Mouse (Mus musculus) left cerebral cortex, adult 9 months (tissue): ENCODE data around the gene Filip1.

Experiments used
- DNase-seq, 2 experiments: peaks; one replicate each; pipeline ENCODE4 v3.0.0; 2022; ENCODE audit warnings: low spot score in 2 of 2

The Filip1 gene

GRCm38 (mm10) chr9:79950038-79950437, 62.6 kb downstream of the Filip1 start:
- DNase-seq = no peak

DNA sequence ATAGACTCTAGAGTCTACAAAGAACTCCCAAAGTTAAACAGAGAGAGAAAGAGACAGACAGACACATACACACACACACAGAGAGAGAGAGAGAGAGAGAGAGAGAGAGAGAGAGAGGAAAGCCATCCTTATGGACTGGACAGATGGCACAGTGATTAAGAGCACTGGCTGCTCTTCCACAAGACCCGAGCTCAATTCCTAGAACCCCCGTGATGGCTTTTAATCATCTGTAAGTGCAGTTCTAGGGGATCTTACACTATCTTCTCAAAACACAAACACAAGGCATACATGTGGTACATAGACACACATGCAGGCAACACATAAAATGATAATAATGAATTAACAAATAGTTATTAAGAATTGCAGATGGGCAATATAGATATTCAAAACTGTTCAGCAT, 64.3 kb downstream of the Filip1 start:
- no peak for DNase-seq

- DNase-seq = no peak
Measured at GRCm38 (mm10) chr9:79947973-79948372, 64.7 kb downstream of the Filip1 start.

- no peak for DNase-seq
Measured at GRCm38 (mm10) chr9:79947414-79947813, 65.2 kb downstream of the Filip1 start.

GRCm38 (mm10) chr9:79944872-79945271, 67.8 kb downstream of the Filip1 start:
- DNase-seq = no peak

GRCm38 (mm10) chr9:79943986-79944385, 68.7 kb downstream of the Filip1 start:
- DNase-seq = no peak

DNA sequence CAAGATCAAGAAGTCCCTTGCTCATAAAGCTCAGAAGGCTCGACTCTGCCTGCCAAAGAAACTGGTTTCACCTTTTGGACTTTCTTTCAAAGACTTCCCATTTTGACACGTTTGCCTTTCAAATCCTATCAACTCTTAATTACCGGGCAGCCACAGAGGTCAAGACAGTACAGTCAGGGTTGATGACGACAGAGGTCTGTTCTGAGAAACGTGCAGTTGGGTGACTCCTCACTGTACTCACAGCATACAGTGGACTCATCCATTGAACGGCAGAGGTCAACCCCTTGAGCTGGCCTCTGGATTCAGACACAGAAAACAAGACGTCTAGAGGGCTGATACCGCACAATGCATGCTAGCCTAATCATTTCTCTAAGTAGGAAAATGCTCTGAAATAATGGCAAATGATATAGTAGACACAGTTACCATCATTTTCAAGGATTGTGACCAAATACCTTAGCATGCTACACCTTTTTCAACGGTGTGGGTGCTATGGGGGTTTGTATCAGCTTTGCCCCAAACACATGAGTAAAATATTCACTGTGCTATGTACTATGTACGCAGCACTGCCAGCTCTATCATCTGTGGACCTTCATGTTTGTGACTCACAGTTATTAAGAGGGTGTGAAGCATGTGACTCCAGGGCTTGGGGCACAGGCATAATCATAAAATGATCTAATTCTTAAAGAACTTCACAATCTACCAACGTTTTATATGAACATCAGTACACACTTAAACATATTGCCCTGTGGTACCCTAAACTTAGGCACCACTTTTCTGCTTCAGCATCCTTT, 74.0 kb downstream of the Filip1 start:
- DNase-seq = no peak

- no peak for DNase-seq
Measured at GRCm38 (mm10) chr9:79937570-79937969, 75.1 kb downstream of the Filip1 start.

GRCm38 (mm10) chr9:79932578-79932977, 80.1 kb downstream of the Filip1 start:
- DNase-seq = no peak

DNA sequence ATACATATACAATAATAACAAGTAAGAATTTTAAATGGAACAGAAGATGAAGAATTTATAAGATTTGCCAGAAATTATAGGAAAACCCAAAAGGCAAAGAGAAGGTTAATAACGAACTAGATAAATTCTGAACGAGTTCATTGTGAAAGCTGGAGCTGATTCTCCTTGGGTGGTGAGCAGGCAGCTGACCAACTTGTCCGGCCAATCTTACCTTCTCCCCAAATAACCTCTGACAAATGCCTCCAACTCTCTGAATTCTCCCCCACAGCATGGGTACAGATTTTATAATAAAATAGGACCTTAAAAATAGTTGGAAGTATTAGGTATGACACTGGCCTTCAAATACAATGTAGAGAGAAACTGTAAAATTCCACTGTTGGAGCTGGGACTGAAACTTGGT, 84.6 kb downstream of the Filip1 start:
- DNase-seq = no peak

GRCm38 (mm10) chr9:79927156-79927870, 85.3 kb downstream of the Filip1 start:
- peak; percentile 28 to 37 for DNase-seq

- no peak for DNase-seq
Measured at GRCm38 (mm10) chr9:79926464-79927155, 86.0 kb downstream of the Filip1 start.

- no peak for DNase-seq
Measured at GRCm38 (mm10) chr9:79925950-79926349, 86.7 kb downstream of the Filip1 start.

DNA sequence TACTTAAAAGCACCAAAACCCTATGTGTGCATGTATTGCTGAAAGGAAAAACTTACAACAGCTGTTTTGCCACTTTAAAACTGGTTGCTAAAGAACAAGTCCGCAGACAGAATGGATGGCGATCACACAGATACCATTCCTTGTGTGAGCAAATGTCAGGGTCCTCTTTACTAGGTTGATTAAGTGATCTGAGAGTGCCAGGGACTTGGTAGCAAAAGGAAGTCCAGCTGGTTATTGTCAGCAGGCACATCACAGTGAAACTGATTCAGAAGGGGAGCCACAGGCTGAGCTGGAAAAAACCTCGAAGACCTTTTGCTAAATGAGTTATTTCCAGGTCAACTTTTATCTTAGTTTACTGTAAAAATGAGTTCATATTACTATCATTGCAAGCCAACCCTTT, 89.4 kb downstream of the Filip1 start:
- DNase-seq = no peak

- no peak for DNase-seq
Measured at GRCm38 (mm10) chr9:79922493-79922760, 90.2 kb downstream of the Filip1 start.

DNA sequence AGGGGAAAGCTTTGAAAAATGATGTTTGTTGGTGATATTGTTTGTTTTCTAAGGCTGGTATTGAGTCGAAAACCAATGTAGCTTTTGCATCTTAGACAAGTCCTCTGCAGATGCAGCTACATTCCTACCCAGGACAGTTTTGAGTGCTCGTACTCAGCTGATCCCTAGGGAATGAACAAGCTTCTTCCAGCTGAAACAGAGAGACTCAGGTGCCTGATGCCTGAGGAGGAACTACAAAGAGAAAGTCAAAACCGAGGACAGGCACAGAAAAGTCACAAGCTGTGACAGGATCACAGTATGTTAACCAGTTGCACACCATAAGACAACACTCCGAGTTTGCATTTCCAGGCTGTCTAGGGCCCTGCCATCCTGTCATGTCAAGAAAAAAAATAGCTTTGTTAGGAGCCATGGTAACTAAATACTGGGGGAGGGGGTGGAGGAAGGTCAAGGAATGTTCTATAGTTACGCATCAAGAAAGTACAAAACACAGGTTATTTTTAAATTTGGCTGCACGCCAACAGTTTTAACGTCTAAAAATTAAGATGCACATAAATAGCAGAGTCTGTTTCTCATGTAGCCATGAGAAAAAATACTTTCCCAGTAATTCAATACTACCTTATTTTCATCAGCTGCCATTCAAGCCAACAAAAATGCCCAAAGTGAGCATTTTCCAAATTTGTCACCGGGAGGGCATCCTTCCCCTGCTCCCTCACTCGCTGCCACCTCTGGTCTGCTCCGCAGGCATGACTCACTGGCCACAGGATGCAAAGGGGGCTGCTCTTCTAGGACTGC, 90.8 kb downstream of the Filip1 start:
- no peak for DNase-seq

GRCm38 (mm10) chr9:79920540-79920933, 92.1 kb downstream of the Filip1 start:
- no peak for DNase-seq

- DNase-seq = no peak
Measured at GRCm38 (mm10) chr9:79919750-79920539, 92.7 kb downstream of the Filip1 start.

DNA sequence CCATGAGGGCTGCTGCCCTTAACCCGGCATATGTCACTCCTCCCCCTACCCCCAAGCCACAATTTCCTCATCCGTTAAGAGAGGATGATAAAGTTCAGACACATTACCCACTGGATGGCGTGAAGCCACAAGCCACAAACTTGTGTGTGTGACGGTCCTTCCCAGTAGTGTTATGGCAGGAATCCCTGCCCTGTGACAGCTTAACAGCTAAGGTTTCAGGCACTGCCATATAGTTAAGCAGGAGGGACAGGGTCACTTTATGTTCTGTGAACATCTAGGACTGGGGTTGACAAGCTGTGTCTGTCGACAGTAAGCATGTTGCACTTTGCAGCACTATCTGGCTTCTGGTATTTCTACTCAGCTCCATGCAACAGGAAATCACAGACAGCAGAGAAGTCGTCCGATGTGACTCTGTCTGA, 93.3 kb downstream of the Filip1 start:
- DNase-seq = no peak

DNA sequence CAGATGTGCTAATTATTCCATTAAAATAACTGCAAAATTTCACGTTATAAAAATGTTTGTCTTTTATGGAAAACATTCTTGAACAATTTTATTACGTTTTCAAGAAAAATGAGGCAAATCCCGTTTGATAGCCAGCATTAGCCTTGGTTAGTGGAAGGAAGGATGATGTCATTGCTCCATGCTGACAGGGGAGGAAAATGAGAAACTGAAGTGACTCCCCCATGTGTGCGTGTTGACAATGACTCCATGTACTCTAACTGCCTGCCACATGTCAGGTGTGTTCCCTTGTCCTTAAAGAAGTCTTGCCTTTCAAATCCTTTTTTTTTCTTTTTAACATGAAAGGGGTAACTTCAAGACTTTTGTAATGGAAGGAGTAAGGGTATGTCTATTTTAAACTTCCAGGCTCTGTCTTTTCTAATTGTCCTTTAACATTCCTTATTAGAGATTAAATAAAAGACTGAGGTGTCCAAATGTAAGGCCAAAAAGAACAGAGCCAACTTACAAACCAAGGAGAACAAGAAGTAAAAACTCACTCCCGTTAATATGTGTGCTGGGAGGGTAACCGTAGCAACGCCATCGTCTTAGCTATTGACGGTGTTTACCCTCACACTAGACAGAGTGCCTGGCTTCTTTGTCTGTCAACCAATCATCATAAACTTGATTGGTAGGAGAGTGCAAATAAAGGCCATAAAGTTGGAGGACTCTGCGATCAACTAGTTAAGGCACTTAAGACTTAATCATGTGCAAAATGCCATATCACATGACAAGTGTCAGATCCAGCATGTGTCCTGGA, 94.1 kb downstream of the Filip1 start:
- no peak for DNase-seq
